ENCODE assay signal across 12 mouse cellular contexts in genomic region chr1:74035487-74035886, GRCm38 (mm10).
DNase-seq lines count a peak whose midpoint lies in the region; ATAC-seq and TF ChIP-seq lines count a peak whose summit lies in the region.
"Had no signal": no experiment of that assay in that cellular context is flagged by ENCODE, and none has a peak within 500 bp of the region (broad histone marks: within the 10 kb centered on the region; RNA-seq: fewer than 3 reads in every experiment).

No protein-coding gene starts in this region.

- H3K27me3 ChIP-seq in heart, embryonic 12.5 days (replicated peaks), result no peaks in the 10 kb centered on the region
- no peaks in the 10 kb centered on the region for H3K27me3 ChIP-seq in lung, postnatal 0 days (replicated peaks; ENCODE audit: insufficient read depth, low read length)
- H3K27me3 ChIP-seq in kidney, embryonic 16.5 days (ENCODE audit: insufficient read depth, low read length), result no peaks in the 10 kb centered on the region
- H3K27me3 ChIP-seq in stomach, embryonic 14.5 days (ENCODE audit: control insufficient read depth, insufficient read depth, low read length), result no peaks in the 10 kb centered on the region
- H3K27me3 ChIP-seq: Patski had no signal

- TF ChIP-seq CTCF in lung, postnatal 0 days (IDR thresholded peaks at IDR 0.05), result no peak

- H3K4me3 ChIP-seq in heart, embryonic 12.5 days, result peak overlapping the region; percentile 62
- peak overlapping the region; percentile 72 for H3K4me3 ChIP-seq in lung, postnatal 0 days (ENCODE audit: low read depth, low read length)
- peak overlapping the region; percentile 72 for H3K4me3 ChIP-seq in kidney, embryonic 16.5 days (ENCODE audit: low read length)
- peak overlapping the region; percentile 48; the same call in 1 of the 2 replicates for H3K4me3 ChIP-seq in stomach, embryonic 14.5 days (ENCODE audit: low read depth, low read length)
- H3K4me3 ChIP-seq: neural tube, embryonic 12.5 days had no signal

- no peak for DNase-seq in heart, adult 9 months (ENCODE audit: low spot score in 2 of 2)
- no peak for DNase-seq in lung, postnatal 0 days (ENCODE audit: low spot score)
- no peak for DNase-seq in lung, postnatal 10 days
- no peak for DNase-seq in layer of hippocampus, postnatal 25 days (ENCODE audit: extremely low spot score in 1 of 2, low spot score in 1 of 2)
- no peak for DNase-seq in retina, embryonic 14.5 days (ENCODE audit: low spot score)
- DNase-seq: cerebellum, adult 9-10 months had no signal

- H3K4me1 ChIP-seq in heart, embryonic 12.5 days (replicated peaks), result peaks cover 91% of the 10 kb centered on the region
- peaks cover 46% of the 10 kb centered on the region for H3K4me1 ChIP-seq in lung, postnatal 0 days (ENCODE audit: insufficient read depth, low read depth, low read length)
- peaks cover 80% of the 10 kb centered on the region for H3K4me1 ChIP-seq in kidney, embryonic 16.5 days (ENCODE audit: insufficient read depth, low read length)
- H3K4me1 ChIP-seq in stomach, embryonic 14.5 days (ENCODE audit: control insufficient read depth, insufficient read depth, low read length), result peaks cover 29% of the 10 kb centered on the region

- peak overlapping the region; percentile 33; the same call in 1 of the 2 replicates for H3K27ac ChIP-seq in heart, embryonic 12.5 days (ENCODE audit: poor library complexity, severe bottlenecking)
- H3K27ac ChIP-seq in lung, postnatal 0 days (ENCODE audit: low read length), result peak overlapping the region; percentile 97
- H3K27ac ChIP-seq in kidney, embryonic 16.5 days (ENCODE audit: low read length), result peak overlapping the region; percentile 95
- no peak overlapping the region for H3K27ac ChIP-seq in stomach, embryonic 14.5 days (ENCODE audit: low read length)
- H3K27ac ChIP-seq: neural tube, embryonic 12.5 days had no signal

- no peaks in the 10 kb centered on the region for H3K9me3 ChIP-seq in heart, embryonic 12.5 days (replicated peaks)
- H3K9me3 ChIP-seq in lung, postnatal 0 days (ENCODE audit: low read length), result no peaks in the 10 kb centered on the region
- H3K9me3 ChIP-seq in kidney, embryonic 16.5 days (ENCODE audit: low read length), result no peaks in the 10 kb centered on the region
- H3K9me3 ChIP-seq in stomach, embryonic 14.5 days (ENCODE audit: control insufficient read depth, low read depth, low read length), result no peaks in the 10 kb centered on the region
- H3K9me3 ChIP-seq: neural tube, embryonic 12.5 days had no signal

- peak overlapping the region; percentile 78 for H3K4me2 ChIP-seq in heart, embryonic 12.5 days
- peak overlapping the region; percentile 81 for H3K4me2 ChIP-seq in lung, postnatal 0 days (replicated peaks; ENCODE audit: low read depth, low read length)
- H3K4me2 ChIP-seq in kidney, embryonic 16.5 days (replicated peaks; ENCODE audit: low read depth, low read length), result peak overlapping the region; percentile 59
- peak overlapping the region; percentile 75 for H3K4me2 ChIP-seq in stomach, embryonic 14.5 days (replicated peaks; ENCODE audit: low read depth, low read length)

- H3K9ac ChIP-seq in heart, embryonic 12.5 days, result peak overlapping the region; percentile 80
- peak overlapping the region; percentile 86 for H3K9ac ChIP-seq in lung, postnatal 0 days (replicated peaks; ENCODE audit: low read depth)
- H3K9ac ChIP-seq in kidney, embryonic 16.5 days (replicated peaks; ENCODE audit: low read length), result peak overlapping the region; percentile 73
- no peak overlapping the region for H3K9ac ChIP-seq in stomach, embryonic 14.5 days (replicated peaks; ENCODE audit: low read depth, low read length)
- H3K9ac ChIP-seq: neural tube, embryonic 12.5 days had no signal

- TF ChIP-seq EP300 in lung, postnatal 0 days (IDR thresholded peaks at IDR 0.05), result no peak

- H3K36me3 ChIP-seq in heart, embryonic 12.5 days, result 0 out of 2 replicates have a peak, but pooled peaks cover 4% of the 10 kb centered on the region
- peaks cover 4% of the 10 kb centered on the region; the same call in 1 of the 2 replicates for H3K36me3 ChIP-seq in lung, postnatal 0 days (ENCODE audit: insufficient read depth, low read length)
- H3K36me3 ChIP-seq in kidney, embryonic 16.5 days (ENCODE audit: insufficient read depth, low read length), result no peaks in the 10 kb centered on the region
- no peaks in the 10 kb centered on the region for H3K36me3 ChIP-seq in stomach, embryonic 14.5 days (ENCODE audit: control insufficient read depth, insufficient read depth, low read length)
- H3K36me3 ChIP-seq: neural tube, embryonic 12.5 days had no signal

- WGBS in heart, embryonic 12.5 days, result 52% methylated on average over 4 of the region's 4 CpGs
- WGBS in lung, postnatal 0 days, result 41% methylated on average over 4 of the region's 4 CpGs
- WGBS in kidney, embryonic 16.5 days, result 52% methylated on average over 4 of the region's 4 CpGs
- WGBS in stomach, embryonic 14.5 days, result 71% methylated on average over 4 of the region's 4 CpGs

- no peak for ATAC-seq in heart, embryonic 12.5 days (ENCODE audit: insufficient number of reproducible peaks, low FRiP score)
- no peak for ATAC-seq in lung, postnatal 0 days
- ATAC-seq in kidney, embryonic 16.5 days (ENCODE audit: low FRiP score, low TSS enrichment), result no peak
- ATAC-seq in stomach, embryonic 14.5 days (ENCODE audit: insufficient number of reproducible peaks, insufficient read depth, low FRiP score, low read depth), result no peak
- ATAC-seq: forebrain, embryonic 16.5 days had no signal
